Mouse (Mus musculus) liver, adult 2 months (tissue): ENCODE measurements around the gene Qsox2.

Experiments used
- CTCF ChIP-seq: fragments of 200-500 bp; IDR thresholded peaks from 2 replicates; pipeline ENCODE4 v1.5.1; 2011; ENCODE audit warnings: low read depth, low read length, control low read depth
- POLR2A ChIP-seq: fragments of 200-500 bp; IDR thresholded peaks from 2 replicates; pipeline ENCODE4 v1.6.1; 2011; ENCODE audit warnings: low read length, control low read depth; ENCODE audit not compliant: insufficient read depth; ENCODE audit errors: extremely low read depth

- TF ChIP-seq CTCF: no peak
- no peak for TF ChIP-seq POLR2A
Observed at GRCm38 (mm10) chr2:26240841-26241240, 3.5 kb upstream of the Qsox2 start.
